Mouse (Mus musculus) kidney, postnatal 0 days (tissue): ENCODE data around the gene Gm42878. TPM values are rescaled to one million over a fixed set of nuclear protein-coding genes. Genes with fewer than 3 reads are reported as not detected.

Experiments used
- ATAC-seq: fragments of 200-750 bp; cut with Nextera tagmentation; replicated peaks from 2 replicates; pipeline ENCODE4 v1.8.0; 2017; ENCODE audit warnings: low read depth, moderate number of reproducible peaks, moderate TSS enrichment, moderate library complexity; ENCODE audit not compliant: low FRiP score
- DNase-seq: peaks from one replicate; pipeline ENCODE4 v3.0.0-alpha.2; 2016; ENCODE audit warnings: low spot score
- H3K27ac ChIP-seq: fragments of 300-500 bp; sonication (generic); 2 replicates; pipeline ENCODE4 v1.5.1; 2014; ENCODE audit warnings: mild to moderate bottlenecking
- H3K27me3 ChIP-seq: fragments of 300-500 bp; sonication (generic); 2 replicates; pipeline ENCODE4 v1.6.1; 2014; ENCODE audit warnings: low read length, mixed read lengths; ENCODE audit not compliant: insufficient read depth
- H3K36me3 ChIP-seq: fragments of 300-500 bp; sonication (generic); 2 replicates; pipeline ENCODE4 v1.6.1; 2014; ENCODE audit warnings: low read length, mixed read lengths; ENCODE audit not compliant: insufficient read depth
- H3K4me1 ChIP-seq: fragments of 300-500 bp; sonication (generic); replicated peaks from 2 replicates; pipeline ENCODE4 v1.6.1; 2014; ENCODE audit warnings: antibody characterized with exemption, low read length, mixed read lengths; ENCODE audit not compliant: insufficient read depth
- H3K4me2 ChIP-seq: fragments of 300-500 bp; sonication (generic); 2 replicates; pipeline ENCODE4 v1.6.1; 2014; ENCODE audit warnings: mild to moderate bottlenecking, low read length, moderate library complexity, mixed read lengths
- H3K4me3 ChIP-seq: fragments of 300-500 bp; sonication (generic); replicated peaks from 2 replicates; pipeline ENCODE4 v1.5.1; 2014; ENCODE audit warnings: low read depth, low read length
- H3K9ac ChIP-seq: fragments of 300-500 bp; sonication (generic); 2 replicates; pipeline ENCODE4 v1.6.1; 2014; ENCODE audit warnings: low read depth, low read length
- H3K9me3 ChIP-seq: fragments of 300-500 bp; sonication (generic); replicated peaks from 2 replicates; pipeline ENCODE4 v1.6.1; 2016; ENCODE audit warnings: low read length, inconsistent platforms, mixed read lengths
- CTCF ChIP-seq: IDR thresholded peaks from 2 replicates; pipeline ENCODE4 v1.5.1; 2016; ENCODE audit warnings: antibody characterized with exemption, low read depth, mild to moderate bottlenecking, moderate library complexity
- WGBS: fragments of 180-500 bp; shearing (Covaris S2); extraction: QIAGEN DNeasy Blood & Tissue Kit; methylation state at CpG from one replicate; pipeline ENCODE4 v1.1.7; 2014; 5-methylcytosine and 5-hydroxymethylcytosine counted together
- polyA plus RNA-seq: library from polyadenylated mRNA; unstranded; fragments of >200 nt; fragmentation: Nextera tagmentation; extraction: Ambion mirVana; gene quantifications from 2 replicates; pipeline ENCODE4 v1.2.1, GENCODE M21; 2015

Gene Gm42878
- polyA plus RNA-seq, 1 experiment from 2014 or later = 0.32 TPM

DNA sequence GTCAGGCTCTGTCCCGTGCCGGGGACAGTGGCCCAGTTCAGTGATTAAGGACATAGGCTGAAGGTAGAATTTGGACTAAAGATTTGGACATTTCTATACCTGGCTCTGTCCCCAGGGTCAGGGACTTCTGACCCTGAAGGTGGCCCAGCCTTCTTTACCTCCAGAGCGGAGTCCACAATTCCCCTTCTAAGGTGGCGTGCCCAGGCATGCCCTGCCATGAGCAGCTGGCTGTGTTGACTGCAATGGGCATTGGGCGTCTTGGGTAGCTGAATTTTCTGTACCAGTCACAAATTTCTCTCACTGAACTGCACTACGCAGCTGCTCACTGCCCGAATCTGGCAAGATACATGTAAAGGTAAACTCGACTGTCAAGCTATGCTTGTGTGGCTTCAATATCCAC, 36.7 kb upstream of the Gm42878 start:
- WGBS = 92% methylated on average over 8 of the region's 8 CpGs

DNA sequence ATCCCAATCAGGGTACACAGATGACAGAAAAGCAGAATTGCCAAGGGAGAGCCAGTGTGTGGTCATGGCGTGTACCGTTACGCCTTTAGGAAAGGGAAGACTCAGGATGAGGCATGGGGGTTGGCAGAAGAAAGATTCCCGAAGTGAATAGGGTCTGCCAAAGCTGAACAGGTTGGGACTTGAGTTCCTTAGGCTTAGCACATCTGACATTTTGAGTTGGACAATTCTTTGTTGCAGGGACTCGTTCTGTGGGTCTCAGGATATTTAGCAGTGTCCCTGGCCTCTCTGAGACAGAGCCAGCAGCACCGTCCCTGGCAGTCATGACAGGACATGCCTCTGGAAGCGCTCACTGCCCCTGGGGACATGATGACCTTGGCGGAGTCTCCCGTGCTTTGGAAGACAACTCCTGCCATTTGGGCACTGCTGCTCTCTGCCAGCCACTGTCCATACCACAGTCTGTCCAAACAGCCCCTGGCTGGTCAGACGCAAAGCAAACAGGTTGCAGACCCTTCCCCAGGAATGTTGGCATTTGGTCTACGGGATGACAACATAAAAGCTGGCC, 31.7 kb upstream of the Gm42878 start:
- Histone ChIP-seq H3K4me3 (no peak overlapping the region), H3K27me3 (no peaks in the 10 kb centered on the region), H3K9me3 (no peaks in the 10 kb centered on the region), H3K9ac (no peak overlapping the region), H3K4me2 (no peak overlapping the region), H3K4me1 (no peaks in the 10 kb centered on the region), H3K36me3 (peaks cover 21% of the 10 kb centered on the region), H3K27ac (no peak overlapping the region)
- ATAC-seq (no peak), DNase-seq (no peak)
- no peak for TF ChIP-seq CTCF
- WGBS = 85% methylated on average over 11 of the region's 11 CpGs

More for the DNA sequence above, 36.7 kb upstream of the Gm42878 start:
- no peak overlapping the region for H3K9ac ChIP-seq
- ATAC-seq (no peak), DNase-seq (no peak)
- peaks cover 4% of the 10 kb centered on the region; the same call in 1 of the 2 replicates for H3K4me1 ChIP-seq
- no peaks in the 10 kb centered on the region for H3K9me3 ChIP-seq
- TF ChIP-seq CTCF = no peak
- no peaks in the 10 kb centered on the region for H3K27me3 ChIP-seq
- no peak overlapping the region for H3K4me3 ChIP-seq
- H3K27ac ChIP-seq = no peak overlapping the region
- peaks cover 10% of the 10 kb centered on the region; the same call in 1 of the 2 replicates for H3K36me3 ChIP-seq
- no peak overlapping the region for H3K4me2 ChIP-seq

DNA sequence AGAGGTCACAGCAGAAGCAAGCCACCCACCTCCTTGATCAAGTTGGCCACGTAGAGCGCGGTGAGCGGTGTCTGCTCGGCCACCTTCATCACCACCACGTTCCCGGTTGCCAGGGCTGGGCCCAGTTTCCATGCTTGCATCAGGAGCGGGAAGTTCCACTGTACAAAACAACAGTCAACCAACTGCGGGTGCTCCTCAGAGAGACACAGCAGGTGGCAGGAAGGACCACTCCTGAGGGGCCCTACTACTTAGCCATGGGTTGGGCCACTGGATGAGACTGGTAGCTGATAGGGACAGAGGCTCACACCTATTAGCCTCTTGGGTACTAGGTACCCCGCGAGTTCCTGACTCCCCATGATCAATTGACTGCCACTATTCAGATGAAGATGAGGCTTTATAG, 30.6 kb upstream of the Gm42878 start:
- no peak for ATAC-seq
- Histone ChIP-seq H3K27ac (no peak overlapping the region), H3K9me3 (no peaks in the 10 kb centered on the region), H3K4me2 (no peak overlapping the region), H3K4me3 (no peak overlapping the region), H3K36me3 (peaks cover 23% of the 10 kb centered on the region), H3K27me3 (no peaks in the 10 kb centered on the region), H3K4me1 (no peaks in the 10 kb centered on the region), H3K9ac (no peak overlapping the region)
- 98% methylated on average over 11 of the region's 11 CpGs for WGBS
- DNase-seq = no peak
- no peak for TF ChIP-seq CTCF

DNA sequence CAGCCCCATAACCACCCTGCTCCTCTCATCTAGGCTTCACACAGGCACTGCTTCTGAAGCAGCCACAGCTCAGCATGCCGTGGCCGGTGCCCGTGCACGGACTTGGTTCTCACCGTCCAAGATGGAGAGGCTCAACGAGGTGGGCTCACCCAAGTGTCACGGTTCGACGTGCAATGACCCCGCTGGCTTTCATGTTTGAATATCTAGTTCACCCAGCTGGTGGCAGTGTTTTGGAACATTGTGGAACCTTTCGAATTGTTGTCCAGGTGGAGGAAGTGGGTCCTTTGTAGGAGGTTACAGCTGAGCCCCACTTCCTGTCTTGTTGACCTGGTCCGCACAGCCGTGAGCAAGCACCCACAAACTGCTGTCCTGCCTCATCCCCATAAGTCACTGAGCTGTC, 28.9 kb upstream of the Gm42878 start:
- H3K4me3 ChIP-seq = no peak overlapping the region
- no peak overlapping the region for H3K4me2 ChIP-seq
- H3K9me3 ChIP-seq = no peaks in the 10 kb centered on the region
- 78% methylated on average over 13 of the region's 13 CpGs for WGBS
- no peaks in the 10 kb centered on the region for H3K27me3 ChIP-seq
- no peak for TF ChIP-seq CTCF
- DNase-seq (no peak), ATAC-seq (no peak)
- H3K27ac ChIP-seq = no peak overlapping the region
- no peak overlapping the region for H3K9ac ChIP-seq
- peaks cover 23% of the 10 kb centered on the region for H3K36me3 ChIP-seq
- no peaks in the 10 kb centered on the region for H3K4me1 ChIP-seq

DNA sequence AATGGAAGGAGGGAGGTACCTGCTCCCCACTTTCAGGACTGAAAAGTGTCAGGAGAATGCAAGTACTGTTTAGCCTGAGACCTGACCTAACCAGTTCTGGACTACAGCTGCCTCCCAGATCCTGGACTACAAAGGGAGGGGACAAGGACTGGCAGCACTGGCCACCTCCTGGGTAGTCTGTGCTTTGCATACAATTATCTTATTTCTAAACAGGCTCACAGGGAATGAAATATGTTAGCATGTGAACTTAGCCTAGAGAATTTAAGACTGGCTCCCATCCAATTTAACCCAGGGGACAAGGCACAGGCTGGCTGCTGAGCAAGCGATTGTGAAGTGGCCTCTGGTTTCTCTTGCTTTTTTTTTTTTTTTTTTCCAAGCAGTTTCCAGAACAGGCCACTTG, 25.5 kb upstream of the Gm42878 start:
- ATAC-seq (0 out of 2 replicates have a peak, but pooled peaks have one; percentile 49), DNase-seq (no peak)
- 61% methylated on average over 1 of the region's 1 CpGs for WGBS
- no peak overlapping the region for H3K27ac ChIP-seq
- no peak overlapping the region for H3K4me2 ChIP-seq
- H3K27me3 ChIP-seq = no peaks in the 10 kb centered on the region
- no peaks in the 10 kb centered on the region for H3K9me3 ChIP-seq
- no peaks in the 10 kb centered on the region for H3K4me1 ChIP-seq
- H3K9ac ChIP-seq = no peak overlapping the region
- H3K4me3 ChIP-seq = no peak overlapping the region
- no peak for TF ChIP-seq CTCF
- peaks cover 25% of the 10 kb centered on the region for H3K36me3 ChIP-seq

DNA sequence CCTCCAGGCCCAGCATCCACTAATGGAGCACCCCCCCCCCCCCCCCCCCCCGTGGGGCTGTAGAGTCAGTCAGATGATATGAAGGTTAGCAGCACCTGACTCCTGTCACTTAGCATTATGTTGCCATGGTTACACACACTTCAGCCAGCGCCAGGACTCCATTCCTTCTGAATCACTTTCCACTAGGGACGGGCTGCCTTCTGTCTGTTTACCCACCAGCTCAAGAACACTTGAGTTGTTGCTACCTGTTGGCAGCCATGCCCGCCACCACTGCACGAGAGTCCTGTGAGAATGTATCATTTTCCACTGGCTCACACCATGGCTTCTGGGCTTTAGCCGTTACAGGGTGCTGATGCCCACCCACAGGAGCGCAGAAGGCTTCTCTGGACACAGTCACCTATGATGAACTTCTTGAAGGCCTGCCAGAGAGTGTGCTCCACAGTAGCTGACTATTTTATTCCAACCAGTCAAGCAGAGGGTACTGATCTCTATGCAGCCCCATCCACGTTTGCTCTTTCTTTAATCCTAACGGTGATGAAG, 24.7 kb upstream of the Gm42878 start:
- Histone ChIP-seq H3K4me2 (no peak overlapping the region), H3K36me3 (peaks cover 20% of the 10 kb centered on the region)
- ATAC-seq = no peak

More for the DNA sequence above, 24.7 kb upstream of the Gm42878 start:
- Histone ChIP-seq H3K27ac (no peak overlapping the region), H3K9me3 (no peaks in the 10 kb centered on the region), H3K9ac (no peak overlapping the region), H3K4me3 (no peak overlapping the region), H3K4me1 (no peaks in the 10 kb centered on the region), H3K27me3 (no peaks in the 10 kb centered on the region)
- no peak for TF ChIP-seq CTCF
- no peak for DNase-seq
- WGBS = 81% methylated on average over 9 of the region's 9 CpGs
